Mouse (Mus musculus) adrenal gland, postnatal 25 days (tissue): ENCODE measurements around the gene Grid1. TPM values are rescaled to one million over a fixed set of nuclear protein-coding genes. Genes with fewer than 3 reads are reported as not detected.

Source experiments
- DNase-seq: peaks from one replicate; pipeline ENCODE4 v3.0.0; 2021; ENCODE audit warnings: mixed read lengths
- total RNA-seq: library from RNA; stranded (reverse); gene quantifications from 2 replicates; pipeline ENCODE4 v1.2.3, GENCODE M21; 2021

The Grid1 gene
- total RNA-seq, 1 experiment from 2014 or later = 0.73 TPM

GRCm38 (mm10) chr14:34917111-34917510 is 97.2 kb downstream of the Grid1 start:
- DNase-seq = no peak

GRCm38 (mm10) chr14:34919221-34919620 is 99.3 kb downstream of the Grid1 start:
- no peak for DNase-seq

- no peak for DNase-seq
These were observed 101.4 kb downstream of the Grid1 start for GRCm38 (mm10) chr14:34921265-34921664.

- no peak for DNase-seq
These were observed 105.1 kb downstream of the Grid1 start for GRCm38 (mm10) chr14:34925021-34925420.

- DNase-seq = no peak
These were observed 110.3 kb downstream of the Grid1 start for GRCm38 (mm10) chr14:34930040-34930719.

DNA sequence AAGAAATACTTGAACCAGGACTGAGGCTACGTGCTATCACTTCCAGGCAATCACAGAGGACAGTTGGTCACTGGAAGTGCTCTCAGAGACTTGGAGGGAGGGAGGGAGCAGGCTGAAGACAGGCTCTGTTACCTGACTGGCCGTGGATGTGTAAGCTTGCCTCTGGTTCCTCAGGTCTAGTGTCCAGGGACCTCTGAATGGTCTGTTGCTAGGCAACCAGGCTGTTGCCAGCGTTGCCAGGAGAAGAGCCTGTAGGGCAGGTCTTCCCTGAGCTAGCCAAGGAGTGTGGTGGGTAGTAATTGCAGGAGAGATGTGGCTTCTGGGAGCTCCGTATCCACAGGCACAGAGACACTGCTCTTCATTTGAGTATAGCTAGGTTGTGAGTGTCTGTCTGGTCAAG is 113.3 kb downstream of the Grid1 start:
- no peak for DNase-seq

DNA sequence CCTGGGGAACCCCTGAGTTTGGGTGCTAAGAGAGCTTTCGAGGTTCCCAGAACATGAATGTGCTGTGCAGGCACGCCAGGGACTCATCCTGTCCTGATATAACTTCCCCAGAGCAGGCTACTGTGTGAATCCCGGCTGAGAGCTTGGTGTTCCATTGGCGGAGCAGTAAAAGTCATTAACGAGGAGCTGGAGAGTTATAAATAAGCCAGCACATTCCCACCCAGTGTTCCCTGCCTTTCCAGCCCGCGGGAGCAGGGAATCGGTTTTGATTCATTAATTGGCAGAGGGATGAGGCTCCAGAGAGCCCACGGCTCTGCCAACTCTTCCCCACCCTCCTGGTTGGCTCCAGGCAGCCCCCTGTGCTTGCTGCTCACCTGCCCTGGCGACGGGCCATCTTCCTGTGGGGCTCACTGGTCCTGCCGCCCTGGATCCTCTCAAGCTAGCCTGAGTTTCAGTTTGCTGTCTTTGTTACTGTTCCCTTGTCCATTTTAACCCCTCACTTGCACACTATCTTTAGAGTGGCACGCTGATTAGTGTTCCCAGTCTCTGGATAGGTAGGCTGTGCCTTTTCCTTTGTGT is 116.4 kb downstream of the Grid1 start:
- DNase-seq = no peak

- no peak for DNase-seq
These were observed 124.6 kb downstream of the Grid1 start for GRCm38 (mm10) chr14:34944390-34944979.

GRCm38 (mm10) chr14:34945471-34946313 is 125.8 kb downstream of the Grid1 start:
- DNase-seq = no peak

- no peak for DNase-seq
These were observed 126.3 kb downstream of the Grid1 start for GRCm38 (mm10) chr14:34946314-34946583.

DNA sequence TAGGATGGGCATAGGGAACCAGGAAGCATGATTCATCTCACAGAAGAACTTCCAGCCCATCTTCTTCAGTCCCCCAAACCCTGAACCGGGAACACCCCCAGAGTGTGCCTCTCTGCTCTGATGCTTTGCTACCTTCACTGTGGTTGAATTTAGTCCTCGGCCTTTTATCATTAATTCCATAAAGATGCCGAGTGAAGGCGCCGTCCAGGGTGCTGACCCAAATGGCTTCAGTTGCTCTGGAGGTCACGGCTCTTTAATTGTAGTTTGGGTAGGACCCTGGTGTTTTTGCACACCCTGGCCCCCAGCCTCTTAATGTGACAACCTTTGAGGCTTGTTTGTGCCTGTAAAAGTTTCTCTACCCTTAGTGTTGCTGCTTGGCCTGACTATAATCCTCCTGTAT is 128.3 kb downstream of the Grid1 start:
- DNase-seq = no peak

GRCm38 (mm10) chr14:34952311-34952710 is 132.4 kb downstream of the Grid1 start:
- no peak for DNase-seq

GRCm38 (mm10) chr14:34953566-34953965 is 133.7 kb downstream of the Grid1 start:
- DNase-seq = no peak

GRCm38 (mm10) chr14:34955689-34956088 is 135.8 kb downstream of the Grid1 start:
- no peak for DNase-seq

GRCm38 (mm10) chr14:34960227-34960626 is 140.3 kb downstream of the Grid1 start:
- DNase-seq = no peak

GRCm38 (mm10) chr14:34963616-34964168 is 143.8 kb downstream of the Grid1 start:
- no peak for DNase-seq

- peak; percentile 8 for DNase-seq
These were observed 149.4 kb downstream of the Grid1 start for GRCm38 (mm10) chr14:34969102-34969819.

DNA sequence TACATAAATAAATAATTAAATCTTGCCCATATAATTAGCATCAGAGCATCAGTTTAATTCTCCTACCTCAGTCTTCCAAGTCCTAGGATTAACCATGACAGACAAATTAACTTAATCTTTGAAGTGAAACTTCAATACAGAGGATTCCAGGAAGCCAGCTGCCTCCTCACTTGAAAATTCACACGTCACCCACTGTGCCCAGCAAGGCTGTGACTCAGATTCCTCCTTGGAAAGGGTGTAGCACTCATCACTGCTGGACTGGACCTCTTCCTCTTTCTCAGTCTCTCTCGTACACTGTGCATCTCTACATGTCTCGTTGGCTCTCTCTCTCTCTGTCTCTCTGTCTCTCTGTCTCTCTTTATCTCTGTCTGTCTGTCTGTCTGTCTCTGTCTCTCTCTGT is 153.0 kb downstream of the Grid1 start:
- DNase-seq = no peak

- DNase-seq = no peak
These were observed 160.8 kb downstream of the Grid1 start for GRCm38 (mm10) chr14:34980756-34981155.

GRCm38 (mm10) chr14:34989131-34989530 is 169.2 kb downstream of the Grid1 start:
- DNase-seq = no peak

- no peak for DNase-seq
These were observed 186.8 kb downstream of the Grid1 start for GRCm38 (mm10) chr14:35006736-35007135.

- no peak for DNase-seq
These were observed 188.8 kb downstream of the Grid1 start for GRCm38 (mm10) chr14:35008674-35009073.
